ENCODE assay signal across 9 mouse cellular contexts in the genomic region with DNA sequence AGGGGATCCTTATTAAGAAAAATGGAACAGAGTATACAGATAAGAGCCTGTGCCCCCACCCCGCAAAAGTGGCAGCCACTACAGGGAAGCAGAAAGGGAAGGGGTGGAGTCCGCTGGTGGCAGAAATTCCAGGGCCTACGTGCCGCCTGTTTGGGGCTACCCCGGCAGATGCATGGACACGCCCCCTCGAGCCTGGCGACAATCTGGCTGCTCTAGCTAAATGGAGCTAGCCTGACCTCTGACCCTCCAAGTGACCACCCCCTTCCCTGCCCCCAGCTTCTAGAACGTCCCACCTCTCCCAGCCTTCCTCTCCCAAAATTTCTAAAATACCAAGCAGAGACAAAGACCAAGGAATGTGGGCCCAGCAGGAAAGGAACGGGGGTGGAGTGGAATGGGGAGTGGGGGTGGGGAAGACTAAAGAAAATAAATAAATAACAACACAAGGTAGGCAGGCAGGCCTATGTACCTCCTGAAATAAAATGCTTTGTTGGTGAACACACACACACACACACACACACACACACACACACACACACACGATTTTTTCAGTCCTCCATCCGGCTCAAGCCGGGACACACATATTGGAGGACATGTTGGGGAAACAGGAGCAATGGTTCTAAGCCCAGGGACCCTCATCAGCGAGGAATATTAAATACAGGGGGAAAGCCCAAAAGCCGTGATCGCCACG. TPM values are rescaled to one million over a fixed set of nuclear protein-coding genes. Genes with fewer than 3 reads are reported as not detected.
DNase-seq lines count a peak whose midpoint lies in the region; ATAC-seq and TF ChIP-seq lines count a peak whose summit lies in the region.
"Had no signal": no experiment of that assay in that cellular context is flagged by ENCODE, and none has a peak within 500 bp of the region (broad histone marks: within the 10 kb centered on the region; RNA-seq: fewer than 3 reads in every experiment).

No protein-coding gene starts in this region.

- no peak overlapping the region for H3K9ac ChIP-seq in embryonic facial prominence, embryonic 14.5 days (ENCODE audit: low read depth, low read length)
- H3K9ac ChIP-seq in hindbrain, embryonic 13.5 days = no peak overlapping the region
- H3K9ac ChIP-seq in liver, embryonic 11.5 days (ENCODE audit: low read depth, low read length) = no peak overlapping the region

- ATAC-seq in embryonic facial prominence, embryonic 14.5 days (ENCODE audit: low read depth) = no peak
- ATAC-seq in hindbrain, embryonic 13.5 days (ENCODE audit: low FRiP score) = no peak
- ATAC-seq in liver, embryonic 11.5 days (replicated peaks; ENCODE audit: low FRiP score) = peak; percentile 64

- intact Hi-C loops in gastrocnemius, postnatal 14 days (cut with DNase I; ENCODE audit: low total_unique reads) = no loop called here
- intact Hi-C loops in gastrocnemius, postnatal 36 days (cut with DNase I) = no loop called here

- TF ChIP-seq CTCF in layer of hippocampus, adult 2 months (conservative IDR thresholded peaks at IDR 0.05) = no peak

- DNase-seq in gastrocnemius, postnatal 14 days = peak; percentile 31
- DNase-seq in gastrocnemius, postnatal 36 days = no peak
- peak; percentile 77 for DNase-seq in embryonic facial prominence, embryonic 14.5 days (ENCODE audit: low spot score)
- DNase-seq in liver, embryonic 11.5 days (ENCODE audit: low spot score) = peak; percentile 69
- no peak for DNase-seq in layer of hippocampus, adult 2 months (ENCODE audit: low spot score in 2 of 2)
- no peak for DNase-seq in spleen, postnatal 4 days (ENCODE audit: low spot score in 2 of 2)
- DNase-seq in spleen, postnatal 36 days (ENCODE audit: low spot score in 2 of 2) = no peak

- H3K27me3 ChIP-seq in embryonic facial prominence, embryonic 14.5 days (replicated peaks; ENCODE audit: control insufficient read depth, insufficient read depth, low read length) = no peaks in the 10 kb centered on the region
- no peaks in the 10 kb centered on the region for H3K27me3 ChIP-seq in hindbrain, embryonic 13.5 days
- no peaks in the 10 kb centered on the region for H3K27me3 ChIP-seq in liver, embryonic 11.5 days (replicated peaks; ENCODE audit: control insufficient read depth, insufficient read depth, low read length)

- H3K4me2 ChIP-seq in embryonic facial prominence, embryonic 14.5 days (ENCODE audit: low read depth, low read length) = peak overlapping the region; percentile 27; the same call in 1 of the 2 replicates
- H3K4me2 ChIP-seq in hindbrain, embryonic 13.5 days = 0 out of 2 replicates have a peak overlapping the region, but pooled peaks have one; percentile 10
- H3K4me2 ChIP-seq in liver, embryonic 11.5 days = peak overlapping the region; percentile 57

- WGBS in embryonic facial prominence, embryonic 14.5 days = 13% methylated on average over 13 of the region's 17 CpGs
- WGBS in hindbrain, embryonic 13.5 days = 9% methylated on average over 17 of the region's 17 CpGs
- WGBS in liver, embryonic 11.5 days = 22% methylated on average over 17 of the region's 17 CpGs

- H3K27ac ChIP-seq in embryonic facial prominence, embryonic 14.5 days (replicated peaks; ENCODE audit: low read depth, low read length) = peak overlapping the region; percentile 33; the same call in 1 of the 2 replicates
- no peak overlapping the region for H3K27ac ChIP-seq in hindbrain, embryonic 13.5 days
- H3K27ac ChIP-seq in liver, embryonic 11.5 days (ENCODE audit: low read depth, low read length) = peak overlapping the region; percentile 38; the same call in 1 of the 2 replicates
- H3K27ac ChIP-seq in layer of hippocampus, adult 2 months = no peak overlapping the region

- no peak overlapping the region for H3K4me3 ChIP-seq in embryonic facial prominence, embryonic 14.5 days (ENCODE audit: low read depth, low read length)
- no peak overlapping the region for H3K4me3 ChIP-seq in hindbrain, embryonic 13.5 days
- no peak overlapping the region; the same call in 1 of the 2 replicates for H3K4me3 ChIP-seq in liver, embryonic 11.5 days (ENCODE audit: low read depth, low read length)
- no peak overlapping the region for H3K4me3 ChIP-seq in layer of hippocampus, adult 2 months

- no peaks in the 10 kb centered on the region for H3K36me3 ChIP-seq in embryonic facial prominence, embryonic 14.5 days (ENCODE audit: control insufficient read depth, insufficient read depth, low read length)
- no peaks in the 10 kb centered on the region for H3K36me3 ChIP-seq in hindbrain, embryonic 13.5 days
- no peaks in the 10 kb centered on the region; the same call in 1 of the 2 replicates for H3K36me3 ChIP-seq in liver, embryonic 11.5 days (ENCODE audit: control insufficient read depth, insufficient read depth, low read length)

- no peaks in the 10 kb centered on the region for H3K9me3 ChIP-seq in embryonic facial prominence, embryonic 14.5 days (ENCODE audit: control insufficient read depth, low read length)
- no peaks in the 10 kb centered on the region for H3K9me3 ChIP-seq in hindbrain, embryonic 13.5 days
- H3K9me3 ChIP-seq in liver, embryonic 11.5 days (ENCODE audit: control insufficient read depth, low read length) = no peaks in the 10 kb centered on the region

- H3K4me1 ChIP-seq in embryonic facial prominence, embryonic 14.5 days (ENCODE audit: control insufficient read depth, insufficient read depth, low read length) = peaks cover 22% of the 10 kb centered on the region
- peaks cover 37% of the 10 kb centered on the region for H3K4me1 ChIP-seq in hindbrain, embryonic 13.5 days (replicated peaks)
- peaks cover 26% of the 10 kb centered on the region for H3K4me1 ChIP-seq in liver, embryonic 11.5 days (replicated peaks; ENCODE audit: control insufficient read depth, insufficient read depth, low read length)

RNA-seq across cellular contexts. Expression of a gene that starts 12.6 kb away (rescaled TPM):
- total RNA-seq in gastrocnemius, postnatal 14 days (2021) = not detected
- not detected for total RNA-seq in gastrocnemius, postnatal 36 days (2021)
- polyA plus RNA-seq in embryonic facial prominence, embryonic 14.5 days (2014; fragmentation: Nextera tagmentation; extraction: Ambion mirVana) = 1.3 and 1.4 TPM in 2 replicates
- 0.32 and 0.35 TPM in 2 replicates for polyA plus RNA-seq in hindbrain, embryonic 13.5 days (2015; fragmentation: Nextera tagmentation; extraction: Ambion mirVana)
- polyA plus RNA-seq in liver, embryonic 11.5 days (2014; fragmentation: Nextera tagmentation; extraction: Ambion mirVana) = 0.30 TPM in 1 of 2 replicates, not detected in the other
- total RNA-seq in layer of hippocampus, adult 2 months (2021) = not detected
- polyA plus RNA-seq: gonadal fat pad, adult 2 months had no signal

RNA-seq across cellular contexts. Expression of a gene that starts 23.4 kb away (rescaled TPM):
- total RNA-seq in gastrocnemius, postnatal 14 days (2021) = not detected
- total RNA-seq in gastrocnemius, postnatal 36 days (2021) = not detected
- 0.75 and 1.1 TPM in 2 replicates for polyA plus RNA-seq in embryonic facial prominence, embryonic 14.5 days (2014; fragmentation: Nextera tagmentation; extraction: Ambion mirVana)
- polyA plus RNA-seq in hindbrain, embryonic 13.5 days (2015; fragmentation: Nextera tagmentation; extraction: Ambion mirVana) = not detected in 2 replicates
- not detected in 2 replicates for polyA plus RNA-seq in liver, embryonic 11.5 days (2014; fragmentation: Nextera tagmentation; extraction: Ambion mirVana)
- total RNA-seq in layer of hippocampus, adult 2 months (2021) = not detected

RNA-seq across cellular contexts. Expression of a gene that starts 36.0 kb away (rescaled TPM):
- total RNA-seq in gastrocnemius, postnatal 14 days (2021) = not detected
- not detected for total RNA-seq in gastrocnemius, postnatal 36 days (2021)
- polyA plus RNA-seq in embryonic facial prominence, embryonic 14.5 days (2014; fragmentation: Nextera tagmentation; extraction: Ambion mirVana) = 0.06 and 0.13 TPM in 2 replicates
- polyA plus RNA-seq in hindbrain, embryonic 13.5 days (2015; fragmentation: Nextera tagmentation; extraction: Ambion mirVana) = 0.50 and 0.53 TPM in 2 replicates
- 2.6 and 3.1 TPM in 2 replicates for polyA plus RNA-seq in liver, embryonic 11.5 days (2014; fragmentation: Nextera tagmentation; extraction: Ambion mirVana)
- total RNA-seq in layer of hippocampus, adult 2 months (2021) = 1 to 10 TPM; 1.3 to 1.4 TPM
- polyA plus RNA-seq: gonadal fat pad, adult 2 months had no signal

Comparison
In these comparisons a context has a peak if more than half of its experiments do, and no peak if none do; other contexts are left out.
1. DNase-seq: peak in gastrocnemius, postnatal 14 days (single experiment), embryonic facial prominence, embryonic 14.5 days (single experiment) and liver, embryonic 11.5 days (single experiment); none in gastrocnemius, postnatal 36 days (0 of 2), layer of hippocampus, adult 2 months (0 of 2), spleen, postnatal 4 days (0 of 2) and spleen, postnatal 36 days (0 of 2).
2. H3K27ac ChIP-seq: peak in embryonic facial prominence, embryonic 14.5 days (single experiment) and liver, embryonic 11.5 days (single experiment); none in hindbrain, embryonic 13.5 days (single experiment) and layer of hippocampus, adult 2 months (single experiment).
3. Peak in every context shown above with its lines, with median percentiles within 50 percentile points of each other: H3K4me2 ChIP-seq.